Mouse (Mus musculus): ENCODE measurements around the gene Rgsl1. TPM values are rescaled to one million over a fixed set of nuclear protein-coding genes. Genes with fewer than 3 reads are reported as not detected.

The Rgsl1 gene
- polyA plus RNA-seq, 1 experiment from 2014 or later = 0.55 TPM

DNA sequence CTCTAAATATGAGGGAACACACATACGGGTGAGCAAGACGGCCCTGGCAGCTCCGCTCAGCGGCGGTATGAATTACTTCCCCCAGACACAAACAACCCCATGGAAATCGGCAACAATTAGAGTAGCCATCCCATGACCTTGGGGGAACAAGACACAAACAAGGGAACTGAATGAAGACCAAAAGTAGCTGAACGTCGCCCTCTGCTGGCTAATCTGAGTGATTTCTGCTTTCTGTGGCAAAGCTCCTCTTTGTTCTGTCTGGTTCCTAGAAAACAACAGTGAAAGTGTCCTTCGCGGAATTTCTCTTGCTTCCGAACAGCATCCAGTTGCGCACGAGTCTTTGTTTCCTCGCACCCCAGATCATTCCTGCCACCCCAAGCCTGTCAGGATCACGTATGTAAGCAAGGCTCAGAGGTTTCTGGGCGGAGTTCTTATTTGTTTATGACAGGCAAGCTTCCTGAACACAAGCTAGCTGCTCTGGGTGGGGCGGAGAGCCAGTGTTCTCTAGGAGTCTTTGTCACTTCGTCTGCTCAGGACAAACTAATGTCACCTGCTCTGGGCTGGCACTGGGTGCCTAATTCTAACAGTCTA, 94.6 kb downstream of the Rgsl1 start, which contains the start of gene Rnasel:
Gene Rnasel (plus strand): TSS at position 216 of the 591 bp plus-strand sequence.
- peak; percentile 63 for ATAC-seq (ENCODE audit: low read depth)
- H3K4me2 ChIP-seq (ENCODE audit: low read depth, low read length) = peak within 1 kb of the TSS; percentile 66
- WGBS = 3% methylated on average over 18 of the region's 18 CpGs
- H3K36me3 ChIP-seq (ENCODE audit: control insufficient read depth, insufficient read depth, low read length) = no peaks in the 10 kb centered on the region
- H3K4me3 ChIP-seq (ENCODE audit: low read depth, low read length) = peak within 1 kb of the TSS; percentile 29
- peak within 1 kb of the TSS; percentile 73 for H3K27ac ChIP-seq (ENCODE audit: low read depth, low read length)
- no peaks in the 10 kb centered on the region for H3K27me3 ChIP-seq (ENCODE audit: control insufficient read depth, insufficient read depth, low read length)
- H3K9ac ChIP-seq (replicated peaks; ENCODE audit: low read depth, low read length) = peak within 1 kb of the TSS; percentile 39
- H3K4me1 ChIP-seq (ENCODE audit: control insufficient read depth, insufficient read depth, low read length) = peaks cover 20% of the 10 kb centered on the region
- no peaks in the 10 kb centered on the region for H3K9me3 ChIP-seq (ENCODE audit: control insufficient read depth, low read length)

DNA sequence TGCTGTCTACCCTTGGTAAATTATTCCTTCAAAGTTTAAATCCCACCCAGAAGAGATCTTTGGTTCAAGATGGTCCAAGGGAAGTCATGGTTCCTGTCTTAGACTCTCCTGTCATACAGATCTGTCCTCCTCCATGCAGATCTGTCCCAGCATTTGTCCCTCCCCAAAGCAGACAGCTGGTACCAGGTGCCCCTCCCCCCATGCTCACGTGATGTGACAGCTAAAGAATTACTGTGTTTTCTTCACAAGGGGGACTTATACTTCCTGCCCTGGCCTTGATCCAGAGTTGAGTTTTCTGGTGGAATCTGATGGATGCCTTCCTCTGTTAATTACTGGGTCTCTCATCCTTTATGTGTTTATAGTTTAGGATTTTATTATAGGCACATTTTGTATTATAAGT, 95.4 kb downstream of the Rgsl1 start:
- no peaks in the 10 kb centered on the region for H3K27me3 ChIP-seq (ENCODE audit: control insufficient read depth, insufficient read depth, low read length)
- H3K4me2 ChIP-seq (ENCODE audit: low read depth, low read length) = peak overlapping the region; percentile 66; the same call in 1 of the 2 replicates
- ATAC-seq (ENCODE audit: low read depth) = no peak
- peaks cover 20% of the 10 kb centered on the region for H3K4me1 ChIP-seq (ENCODE audit: control insufficient read depth, insufficient read depth, low read length)
- H3K9me3 ChIP-seq (ENCODE audit: control insufficient read depth, low read length) = no peaks in the 10 kb centered on the region
- H3K9ac ChIP-seq (replicated peaks; ENCODE audit: low read depth, low read length) = no peak overlapping the region; the same call in 1 of the 2 replicates
- H3K36me3 ChIP-seq (ENCODE audit: control insufficient read depth, insufficient read depth, low read length) = no peaks in the 10 kb centered on the region
- peak overlapping the region; percentile 29; the same call in 1 of the 2 replicates for H3K4me3 ChIP-seq (ENCODE audit: low read depth, low read length)
- H3K27ac ChIP-seq (ENCODE audit: low read depth, low read length) = peak overlapping the region; percentile 73
- WGBS = 0% methylated on average over 1 of the region's 1 CpGs

DNA sequence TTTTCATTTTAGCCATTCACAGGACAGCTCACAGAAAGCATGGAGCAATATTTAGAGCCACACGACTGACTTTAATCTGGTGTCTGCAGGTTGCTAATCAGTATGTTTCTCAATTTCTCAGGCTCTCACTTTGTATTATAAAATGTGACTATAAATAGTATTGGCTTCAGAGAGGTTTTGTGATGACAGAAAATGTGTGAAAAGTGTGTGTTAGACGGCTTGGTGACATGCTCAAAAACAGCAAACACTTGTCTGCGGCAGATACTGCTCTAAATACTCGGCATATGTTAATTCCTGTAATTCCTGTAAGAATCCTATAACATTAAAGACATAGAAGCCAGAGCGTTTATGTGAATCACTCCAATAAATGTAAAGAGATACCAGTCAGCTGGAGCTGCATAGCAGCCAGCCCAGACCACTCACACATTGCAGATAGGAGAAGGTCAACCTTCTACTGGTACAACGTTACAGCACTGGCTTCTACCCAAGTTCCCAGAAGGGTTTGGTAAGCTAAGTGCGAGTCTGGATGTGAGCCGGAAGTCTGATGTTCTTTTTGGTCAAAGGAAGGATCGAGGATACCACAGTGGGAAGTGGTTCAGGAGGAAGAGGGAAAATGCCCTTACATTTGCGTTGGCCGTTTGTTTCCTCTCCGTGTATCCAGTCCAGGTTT, 95.9 kb downstream of the Rgsl1 start:
- 70% methylated on average over 12 of the region's 12 CpGs for WGBS
- H3K27ac ChIP-seq (ENCODE audit: low read depth, low read length) = 0 out of 2 replicates have a peak overlapping the region, but pooled peaks have one; percentile 73
- no peak overlapping the region; the same call in 1 of the 2 replicates for H3K9ac ChIP-seq (replicated peaks; ENCODE audit: low read depth, low read length)
- H3K27me3 ChIP-seq (ENCODE audit: control insufficient read depth, insufficient read depth, low read length) = no peaks in the 10 kb centered on the region
- no peaks in the 10 kb centered on the region for H3K36me3 ChIP-seq (ENCODE audit: control insufficient read depth, insufficient read depth, low read length)
- no peak for ATAC-seq (ENCODE audit: low read depth)
- H3K9me3 ChIP-seq (ENCODE audit: control insufficient read depth, low read length) = no peaks in the 10 kb centered on the region
- peak overlapping the region; percentile 66; the same call in 1 of the 2 replicates for H3K4me2 ChIP-seq (ENCODE audit: low read depth, low read length)
- H3K4me3 ChIP-seq (ENCODE audit: low read depth, low read length) = no peak overlapping the region
- H3K4me1 ChIP-seq (ENCODE audit: control insufficient read depth, insufficient read depth, low read length) = peaks cover 21% of the 10 kb centered on the region

DNA sequence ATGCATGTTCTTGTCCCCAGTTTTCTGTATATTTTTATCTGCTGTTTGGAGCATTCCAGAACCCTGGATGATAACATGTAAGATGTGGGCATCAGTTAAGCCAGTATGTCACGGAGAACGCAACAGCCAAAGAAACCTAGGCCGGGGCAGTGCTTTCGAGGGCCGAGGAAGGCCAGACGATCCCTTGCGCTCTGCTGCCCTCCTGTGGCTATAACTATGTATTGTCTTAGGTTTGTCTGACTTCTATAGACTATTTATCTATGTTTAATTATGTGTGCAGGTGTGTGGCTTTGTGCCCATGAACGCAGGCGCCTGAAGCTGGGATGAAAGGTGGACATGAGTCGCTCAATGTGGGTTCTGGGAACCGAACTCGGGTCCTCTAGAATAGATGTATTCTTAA, 97.2 kb downstream of the Rgsl1 start:
- Histone ChIP-seq H3K27ac (ENCODE audit: low read depth, low read length) (no peak overlapping the region), H3K27me3 (ENCODE audit: control insufficient read depth, insufficient read depth, low read length) (no peaks in the 10 kb centered on the region), H3K36me3 (ENCODE audit: control insufficient read depth, insufficient read depth, low read length) (no peaks in the 10 kb centered on the region), H3K9me3 (ENCODE audit: control insufficient read depth, low read length) (no peaks in the 10 kb centered on the region), H3K9ac (replicated peaks; ENCODE audit: low read depth, low read length) (no peak overlapping the region), H3K4me3 (ENCODE audit: low read depth, low read length) (no peak overlapping the region), H3K4me1 (ENCODE audit: control insufficient read depth, insufficient read depth, low read length) (peaks cover 21% of the 10 kb centered on the region), H3K4me2 (ENCODE audit: low read depth, low read length) (no peak overlapping the region)
- under 1% methylated on average over 12 of the region's 12 CpGs for WGBS
- ATAC-seq (ENCODE audit: low read depth) = peak; percentile 20; the same call in 1 of the 2 replicates

DNA sequence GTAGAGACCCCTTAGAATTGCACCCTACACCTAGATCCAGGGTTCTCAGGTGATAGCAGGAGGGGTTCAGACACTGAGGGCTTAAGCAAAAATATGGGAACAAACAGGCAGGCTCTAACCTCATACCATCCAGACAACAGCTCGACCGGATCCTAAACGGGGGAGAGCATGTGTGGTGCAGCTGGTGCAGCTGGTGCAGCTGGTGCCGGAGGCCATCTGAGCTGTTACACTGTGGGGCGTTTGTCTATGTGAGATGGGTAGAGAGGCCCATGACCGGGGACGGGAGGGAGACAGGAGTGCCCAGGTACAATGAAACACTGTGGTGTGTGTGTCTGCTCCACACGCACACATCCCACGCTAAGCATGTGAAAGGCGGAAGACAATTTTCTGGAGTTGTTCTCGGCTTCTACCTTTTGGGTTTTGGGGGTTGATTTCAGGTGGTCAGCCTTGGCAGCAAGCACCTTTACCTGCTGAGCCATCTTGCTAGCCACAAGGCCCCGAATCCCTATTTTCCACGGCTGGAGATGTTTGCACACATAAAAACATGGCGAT, 97.7 kb downstream of the Rgsl1 start:
- Histone ChIP-seq H3K4me3 (ENCODE audit: low read depth, low read length) (no peak overlapping the region), H3K9me3 (ENCODE audit: control insufficient read depth, low read length) (no peaks in the 10 kb centered on the region), H3K4me2 (ENCODE audit: low read depth, low read length) (no peak overlapping the region), H3K36me3 (ENCODE audit: control insufficient read depth, insufficient read depth, low read length) (no peaks in the 10 kb centered on the region), H3K9ac (replicated peaks; ENCODE audit: low read depth, low read length) (no peak overlapping the region), H3K27ac (ENCODE audit: low read depth, low read length) (no peak overlapping the region), H3K27me3 (ENCODE audit: control insufficient read depth, insufficient read depth, low read length) (no peaks in the 10 kb centered on the region), H3K4me1 (ENCODE audit: control insufficient read depth, insufficient read depth, low read length) (peaks cover 20% of the 10 kb centered on the region)
- peak; percentile 35; the same call in 1 of the 2 replicates for ATAC-seq (ENCODE audit: low read depth)
- WGBS = 55% methylated on average over 14 of the region's 14 CpGs

DNA sequence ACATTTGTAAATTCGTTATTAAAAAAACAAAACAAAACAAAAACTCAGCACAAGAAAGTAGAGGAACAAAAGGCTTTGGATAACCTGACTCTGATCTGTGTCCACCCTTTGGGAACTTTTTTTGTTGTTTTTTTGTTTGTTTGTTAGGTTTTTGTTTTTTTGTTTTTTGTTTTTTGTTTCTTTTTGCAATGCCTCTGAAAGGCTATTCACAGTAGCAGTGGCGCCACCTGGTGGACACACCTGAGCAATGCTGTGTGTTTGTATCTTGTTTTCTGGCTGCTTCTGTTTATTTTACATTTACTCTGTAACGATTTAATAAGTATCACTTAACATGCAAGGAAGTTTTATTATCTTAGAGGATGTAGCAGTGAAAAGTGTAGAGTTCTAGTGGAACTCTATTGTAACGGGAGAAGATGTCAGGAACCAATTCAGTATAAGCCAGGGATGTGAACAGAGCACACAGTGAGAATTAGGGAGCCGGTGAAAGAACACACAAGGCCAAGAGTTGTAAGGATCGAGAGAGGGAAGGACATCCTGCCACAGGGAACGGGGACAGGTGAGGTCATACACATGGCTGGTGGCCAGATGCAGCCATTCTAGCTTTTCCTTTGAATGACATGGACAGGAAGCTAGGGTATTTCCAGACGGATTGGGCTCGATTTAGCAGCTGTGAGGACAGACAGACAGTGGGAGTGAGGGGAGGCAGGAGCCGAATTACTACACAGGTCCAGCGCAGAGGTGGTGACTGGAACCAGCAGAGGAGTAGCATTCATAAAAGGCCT, 101.4 kb downstream of the Rgsl1 start:
- H3K4me3 ChIP-seq (ENCODE audit: low read depth, low read length) = 0 out of 2 replicates have a peak overlapping the region, but pooled peaks have one; percentile 4
- no peaks in the 10 kb centered on the region for H3K36me3 ChIP-seq (ENCODE audit: control insufficient read depth, insufficient read depth, low read length)
- WGBS = 59% methylated on average over 11 of the region's 11 CpGs
- H3K4me2 ChIP-seq (ENCODE audit: low read depth, low read length) = peak overlapping the region; percentile 81
- H3K27ac ChIP-seq (ENCODE audit: low read depth, low read length) = no peak overlapping the region
- H3K9me3 ChIP-seq (ENCODE audit: control insufficient read depth, low read length) = no peaks in the 10 kb centered on the region
- ATAC-seq (ENCODE audit: low read depth) = no peak
- no peak overlapping the region for H3K9ac ChIP-seq (replicated peaks; ENCODE audit: low read depth, low read length)
- no peaks in the 10 kb centered on the region for H3K27me3 ChIP-seq (ENCODE audit: control insufficient read depth, insufficient read depth, low read length)
- H3K4me1 ChIP-seq (ENCODE audit: control insufficient read depth, insufficient read depth, low read length) = peaks cover 18% of the 10 kb centered on the region; the same call in 1 of the 2 replicates

DNA sequence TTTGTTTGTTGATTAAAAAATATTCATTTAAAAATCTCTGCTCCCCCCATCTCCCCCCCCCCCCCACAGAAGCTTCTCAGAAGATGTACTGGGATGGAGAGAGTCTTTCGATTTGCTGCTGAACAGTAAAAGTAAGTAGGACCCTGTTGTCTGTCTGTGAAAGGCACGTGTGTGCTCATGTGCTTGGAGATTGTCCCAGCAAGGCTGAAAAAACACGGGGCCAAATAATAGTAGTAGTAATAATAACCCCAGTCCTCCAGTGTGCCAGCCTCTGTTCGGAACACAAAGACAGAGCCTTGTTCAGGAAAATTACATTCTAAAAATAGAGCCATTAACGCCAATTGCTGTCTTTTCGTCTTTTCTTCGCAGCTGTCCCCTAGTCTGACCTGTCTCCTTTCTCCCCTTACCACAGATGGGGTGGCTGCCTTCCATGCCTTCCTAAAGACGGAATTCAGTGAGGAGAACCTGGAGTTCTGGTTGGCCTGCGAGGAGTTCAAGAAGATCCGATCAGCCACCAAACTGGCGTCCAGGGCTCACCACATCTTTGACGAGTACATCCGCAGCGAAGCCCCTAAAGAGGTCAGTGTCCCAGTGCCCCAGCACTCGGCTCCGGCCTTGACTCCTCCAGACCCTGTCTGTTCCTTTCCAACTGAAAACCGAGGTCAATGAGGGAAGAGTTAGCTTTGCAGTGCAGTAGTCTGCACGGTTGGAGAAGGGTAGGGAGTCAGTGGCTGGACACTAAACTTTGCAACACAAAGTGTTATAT, 102.2 kb downstream of the Rgsl1 start:
- Histone ChIP-seq H3K4me2 (ENCODE audit: low read depth, low read length) (peak overlapping the region; percentile 81), H3K9me3 (ENCODE audit: control insufficient read depth, low read length) (no peaks in the 10 kb centered on the region), H3K4me3 (ENCODE audit: low read depth, low read length) (peak overlapping the region; percentile 43), H3K27ac (ENCODE audit: low read depth, low read length) (no peak overlapping the region; the same call in 1 of the 2 replicates), H3K27me3 (ENCODE audit: control insufficient read depth, insufficient read depth, low read length) (no peaks in the 10 kb centered on the region), H3K36me3 (ENCODE audit: control insufficient read depth, insufficient read depth, low read length) (no peaks in the 10 kb centered on the region), H3K4me1 (ENCODE audit: control insufficient read depth, insufficient read depth, low read length) (peaks cover 21% of the 10 kb centered on the region; the same call in 1 of the 2 replicates), H3K9ac (replicated peaks; ENCODE audit: low read depth, low read length) (no peak overlapping the region)
- no peak for ATAC-seq (ENCODE audit: low read depth)
- WGBS = 48% methylated on average over 18 of the region's 18 CpGs

DNA sequence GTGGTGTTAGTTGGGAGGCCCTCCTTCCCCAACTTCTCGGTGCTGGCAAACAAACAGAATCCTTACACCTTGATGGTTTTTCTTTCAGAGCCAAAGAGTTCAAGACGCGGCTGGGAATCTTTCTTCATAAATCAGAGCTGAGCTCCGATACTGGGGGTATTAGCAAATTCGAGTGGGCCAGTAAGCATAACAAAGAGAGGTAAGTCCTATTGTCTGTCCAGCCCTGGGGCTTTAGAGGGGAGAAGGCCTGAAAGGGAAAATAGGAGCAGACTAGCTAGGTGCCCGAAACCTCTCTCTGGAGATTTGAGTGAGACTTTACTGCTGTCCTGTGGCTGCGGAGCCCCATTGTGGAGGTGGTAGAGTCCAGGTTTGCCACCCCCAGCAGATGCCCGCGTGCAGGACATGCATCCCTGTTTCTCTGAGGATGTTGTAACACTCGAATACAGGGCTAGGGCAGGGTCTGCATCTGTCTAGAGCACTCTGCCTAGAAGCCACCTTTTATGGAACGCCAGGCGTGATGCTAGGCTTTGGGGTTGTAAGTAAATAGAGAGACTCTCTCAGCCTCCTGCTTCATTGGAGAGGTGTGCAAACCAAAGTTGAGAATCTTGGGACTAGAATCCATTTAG, 103.1 kb downstream of the Rgsl1 start:
- H3K27ac ChIP-seq (ENCODE audit: low read depth, low read length) = 0 out of 2 replicates have a peak overlapping the region, but pooled peaks have one; percentile 16
- H3K27me3 ChIP-seq (ENCODE audit: control insufficient read depth, insufficient read depth, low read length) = no peaks in the 10 kb centered on the region
- peak overlapping the region; percentile 48 for H3K9ac ChIP-seq (replicated peaks; ENCODE audit: low read depth, low read length)
- no peak for ATAC-seq (ENCODE audit: low read depth)
- peak overlapping the region; percentile 81 for H3K4me2 ChIP-seq (ENCODE audit: low read depth, low read length)
- WGBS = 25% methylated on average over 12 of the region's 12 CpGs
- peaks cover 21% of the 10 kb centered on the region; the same call in 1 of the 2 replicates for H3K4me1 ChIP-seq (ENCODE audit: control insufficient read depth, insufficient read depth, low read length)
- H3K4me3 ChIP-seq (ENCODE audit: low read depth, low read length) = peak overlapping the region; percentile 43
- no peaks in the 10 kb centered on the region for H3K9me3 ChIP-seq (ENCODE audit: control insufficient read depth, low read length)
- no peaks in the 10 kb centered on the region for H3K36me3 ChIP-seq (ENCODE audit: control insufficient read depth, insufficient read depth, low read length)
